Mouse (Mus musculus): ENCODE results near the gene Olfr328. TPM values are rescaled to one million over a fixed set of nuclear protein-coding genes. Genes with fewer than 3 reads are reported as not detected.
"Not testable (repeated sequence)": the region's sequence is repeated elsewhere in the genome, so short reads cannot be mapped to it uniquely, and the experiment has no call there.

The Olfr328 gene
- polyA plus RNA-seq, 1 experiment from 2014 or later: 0.07 TPM

- not testable (repeated sequence) for H3K4me1 ChIP-seq (ENCODE audit: insufficient read depth); H3K9me3 ChIP-seq (ENCODE audit: low read depth, low read length); ATAC-seq (ENCODE audit: insufficient read depth); H3K4me2 ChIP-seq; H3K4me3 ChIP-seq (ENCODE audit: low read depth, low read length); H3K27ac ChIP-seq (ENCODE audit: low read depth); H3K9ac ChIP-seq; DNase-seq; H3K36me3 ChIP-seq (ENCODE audit: insufficient read depth); H3K27me3 ChIP-seq (ENCODE audit: insufficient read depth, low read length)
Measured at GRCm38 (mm10) chr11:58502472-58502871, 53.0 kb downstream of the Olfr328 start, which contains the start of gene Olfr331. TSS of gene Olfr331 (minus strand) at chr11:58502572.

Other genes starting within 250 kb of the Olfr328 start
- 13.9 and 15.2 TPM in 2 replicates for gene Zfp692, start 248.6 kb downstream of the Olfr328 start, polyA plus RNA-seq (2014; fragmentation: Nextera tagmentation; extraction: Ambion mirVana)
- gene Zfp672, start 225.3 kb downstream of the Olfr328 start, polyA plus RNA-seq (2014; fragmentation: Nextera tagmentation; extraction: Ambion mirVana): 31.3 and 39.1 TPM in 2 replicates
- gene Sh3bp5l, start 224.9 kb downstream of the Olfr328 start, polyA plus RNA-seq (2014; fragmentation: Nextera tagmentation; extraction: Ambion mirVana): 26.3 and 26.4 TPM in 2 replicates
- gene Lypd8, start 176.6 kb downstream of the Olfr328 start, polyA plus RNA-seq (2014; fragmentation: Nextera tagmentation; extraction: Ambion mirVana): not detected in 2 replicates
- gene 1810065E05Rik, start 134.5 kb downstream of the Olfr328 start, polyA plus RNA-seq (2014; fragmentation: Nextera tagmentation; extraction: Ambion mirVana): not detected in 2 replicates
- gene Gm12253, start 123.1 kb downstream of the Olfr328 start, polyA plus RNA-seq (2014; fragmentation: Nextera tagmentation; extraction: Ambion mirVana): not detected in 2 replicates
- not detected in 2 replicates for gene Lypd9, start 102.7 kb downstream of the Olfr328 start, polyA plus RNA-seq (2014; fragmentation: Nextera tagmentation; extraction: Ambion mirVana)
- gene Olfr30, start 93.4 kb downstream of the Olfr328 start, polyA plus RNA-seq (2014; fragmentation: Nextera tagmentation; extraction: Ambion mirVana): not detected in 2 replicates
- not detected in 2 replicates for gene Olfr332, start 63.1 kb downstream of the Olfr328 start, polyA plus RNA-seq (2014; fragmentation: Nextera tagmentation; extraction: Ambion mirVana)
- gene Olfr331, start 53.1 kb downstream of the Olfr328 start, polyA plus RNA-seq (2014; fragmentation: Nextera tagmentation; extraction: Ambion mirVana): not detected in 2 replicates
- not detected in 2 replicates for gene Olfr330, start 20.8 kb downstream of the Olfr328 start, polyA plus RNA-seq (2014; fragmentation: Nextera tagmentation; extraction: Ambion mirVana)
- gene Olfr329-ps, start 9.2 kb downstream of the Olfr328 start, polyA plus RNA-seq (2014; fragmentation: Nextera tagmentation; extraction: Ambion mirVana): not detected in 2 replicates
- gene Olfr224, start 14.9 kb upstream of the Olfr328 start, polyA plus RNA-seq (2014; fragmentation: Nextera tagmentation; extraction: Ambion mirVana): not detected in 2 replicates
- gene Olfr325, start 22.1 kb upstream of the Olfr328 start, polyA plus RNA-seq (2014; fragmentation: Nextera tagmentation; extraction: Ambion mirVana): not detected in 2 replicates
- not detected in 2 replicates for gene Olfr324, start 39.5 kb upstream of the Olfr328 start, polyA plus RNA-seq (2014; fragmentation: Nextera tagmentation; extraction: Ambion mirVana)
- gene 2210407C18Rik, start 60.4 kb upstream of the Olfr328 start, polyA plus RNA-seq (2014; fragmentation: Nextera tagmentation; extraction: Ambion mirVana): not detected in 2 replicates
- not detected in 2 replicates for gene Olfr323, start 74.9 kb upstream of the Olfr328 start, polyA plus RNA-seq (2014; fragmentation: Nextera tagmentation; extraction: Ambion mirVana)
- gene Trim58, start 84.8 kb upstream of the Olfr328 start, polyA plus RNA-seq (2014; fragmentation: Nextera tagmentation; extraction: Ambion mirVana): 0.11 TPM in 1 of 2 replicates, not detected in the other
- not detected in 2 replicates for gene Olfr322, start 103.1 kb upstream of the Olfr328 start, polyA plus RNA-seq (2014; fragmentation: Nextera tagmentation; extraction: Ambion mirVana)
- gene Olfr320, start 125.5 kb upstream of the Olfr328 start, polyA plus RNA-seq (2014; fragmentation: Nextera tagmentation; extraction: Ambion mirVana): not detected in 2 replicates
- gene Olfr319, start 143.5 kb upstream of the Olfr328 start, polyA plus RNA-seq (2014; fragmentation: Nextera tagmentation; extraction: Ambion mirVana): not detected in 2 replicates
- not detected in 2 replicates for gene Olfr318, start 168.4 kb upstream of the Olfr328 start, polyA plus RNA-seq (2014; fragmentation: Nextera tagmentation; extraction: Ambion mirVana)
- not detected in 2 replicates for gene Olfr317, start 183.6 kb upstream of the Olfr328 start, polyA plus RNA-seq (2014; fragmentation: Nextera tagmentation; extraction: Ambion mirVana)
- gene Olfr316, start 197.1 kb upstream of the Olfr328 start, polyA plus RNA-seq (2014; fragmentation: Nextera tagmentation; extraction: Ambion mirVana): not detected in 2 replicates
- gene Olfr315, start 217.6 kb upstream of the Olfr328 start, polyA plus RNA-seq (2014; fragmentation: Nextera tagmentation; extraction: Ambion mirVana): not detected in 2 replicates
- gene Olfr314, start 227.3 kb upstream of the Olfr328 start, polyA plus RNA-seq (2014; fragmentation: Nextera tagmentation; extraction: Ambion mirVana): 0.11 TPM in 1 of 2 replicates, not detected in the other
- not detected in 2 replicates for gene Fam183b, start 246.3 kb upstream of the Olfr328 start, polyA plus RNA-seq (2014; fragmentation: Nextera tagmentation; extraction: Ambion mirVana)

Measured in lung, embryonic 14.5 days (tissue).